Mouse (Mus musculus) embryo, embryonic 11.5 days (tissue): ENCODE results near the gene Nasp.

Experiments
- DNase-seq: peaks from one replicate; pipeline ENCODE4 v3.0.0-alpha.2; 2012; ENCODE audit warnings: low read depth, low spot score

Gene Nasp

GRCm38 (mm10) chr4:116635197-116635596 lies 7.5 kb upstream of the Nasp start:
- DNase-seq, result no peak

GRCm38 (mm10) chr4:116627359-116627716 lies 403 bp downstream of the Nasp start:
- DNase-seq, result peak; percentile 90

GRCm38 (mm10) chr4:116626658-116627358 lies 933 bp downstream of the Nasp start:
- DNase-seq, result peak; percentile 92

- DNase-seq, result no peak
Observed at GRCm38 (mm10) chr4:116624831-116625230, 2.9 kb downstream of the Nasp start.

GRCm38 (mm10) chr4:116615237-116615636 lies 12.5 kb downstream of the Nasp start:
- DNase-seq, result no peak

GRCm38 (mm10) chr4:116612621-116613020 lies 15.1 kb downstream of the Nasp start:
- no peak for DNase-seq

- DNase-seq, result peak; percentile 85
Observed at GRCm38 (mm10) chr4:116596978-116597881, 30.5 kb downstream of the Nasp start.

GRCm38 (mm10) chr4:116596379-116596778 lies 31.4 kb downstream of the Nasp start, which contains the start of gene Ccdc17:
TSS of gene Ccdc17 (plus strand) at chr4:116596654.
- DNase-seq, result no peak

GRCm38 (mm10) chr4:116595793-116596192 lies 31.9 kb downstream of the Nasp start:
- no peak for DNase-seq

- DNase-seq, result no peak
Observed at GRCm38 (mm10) chr4:116558151-116558882, 69.4 kb downstream of the Nasp start.

- DNase-seq, result peak; percentile 95
Observed at GRCm38 (mm10) chr4:116557306-116558121, 70.2 kb downstream of the Nasp start, which contains the start of gene Gpbp1l1. TSS of gene Gpbp1l1 (plus strand) at chr4:116557658.

- DNase-seq, result peak; percentile 83
Observed at GRCm38 (mm10) chr4:116556561-116557305, 71.0 kb downstream of the Nasp start.

GRCm38 (mm10) chr4:116555413-116556300 lies 72.1 kb downstream of the Nasp start, which contains the start of gene Tmem69:
TSS of gene Tmem69 (minus strand) at chr4:116555936.
- peak; percentile 69 for DNase-seq

- DNase-seq, result no peak
Observed at GRCm38 (mm10) chr4:116553035-116553434, 74.7 kb downstream of the Nasp start.
